Mouse (Mus musculus) bone marrow, adult 2 months (tissue): ENCODE data around the gene Nim1k.

Experiments used
- CTCF ChIP-seq: fragments of 200-500 bp; IDR thresholded peaks from 2 replicates; pipeline ENCODE4 v1.5.1; 2011; ENCODE audit warnings: low read length, control low read depth; ENCODE audit not compliant: control insufficient read depth, insufficient read depth
- POLR2A ChIP-seq: fragments of 200-500 bp; IDR thresholded peaks from 2 replicates; pipeline ENCODE4 v1.6.1; 2011; ENCODE audit warnings: low read depth, mild to moderate bottlenecking, control low read depth, low read length, borderline replicate concordance; ENCODE audit not compliant: control insufficient read depth

GRCm38 (mm10) chr13:119783581-119783980, 27.9 kb upstream of the Nim1k start:
- no peak for TF ChIP-seq POLR2A
- TF ChIP-seq CTCF = no peak
